Mouse (Mus musculus) C2C12 (cell line): ENCODE data around the gene Akap7.

Experiments
- CEBPB ChIP-seq: IDR thresholded peaks from one replicate; pipeline ENCODE4 v1.6.1; 2011; ENCODE audit warnings: low read depth, mild to moderate bottlenecking, control low read depth, moderate library complexity
- CTCF ChIP-seq: IDR thresholded peaks from one replicate; pipeline ENCODE4 v1.5.1; 2011; ENCODE audit not compliant: control insufficient read depth, insufficient read depth, insufficient read length
- MAX ChIP-seq: IDR thresholded peaks from one replicate; pipeline ENCODE4 v1.6.1; 2011; ENCODE audit warnings: mild to moderate bottlenecking, control low read depth
- MYOD1 ChIP-seq: IDR thresholded peaks from one replicate; pipeline ENCODE4 v1.6.1; 2011; ENCODE audit warnings: low read depth; ENCODE audit not compliant: control insufficient read depth, insufficient read length
- MYOG ChIP-seq: IDR thresholded peaks from one replicate; pipeline ENCODE4 v1.6.1; 2011; ENCODE audit not compliant: control insufficient read depth, insufficient read length; ENCODE audit errors: extremely low read depth
- USF1 ChIP-seq: IDR thresholded peaks from one replicate; pipeline ENCODE4 v1.6.1; 2011; ENCODE audit warnings: low read depth, mild to moderate bottlenecking, control low read depth, moderate library complexity

DNA sequence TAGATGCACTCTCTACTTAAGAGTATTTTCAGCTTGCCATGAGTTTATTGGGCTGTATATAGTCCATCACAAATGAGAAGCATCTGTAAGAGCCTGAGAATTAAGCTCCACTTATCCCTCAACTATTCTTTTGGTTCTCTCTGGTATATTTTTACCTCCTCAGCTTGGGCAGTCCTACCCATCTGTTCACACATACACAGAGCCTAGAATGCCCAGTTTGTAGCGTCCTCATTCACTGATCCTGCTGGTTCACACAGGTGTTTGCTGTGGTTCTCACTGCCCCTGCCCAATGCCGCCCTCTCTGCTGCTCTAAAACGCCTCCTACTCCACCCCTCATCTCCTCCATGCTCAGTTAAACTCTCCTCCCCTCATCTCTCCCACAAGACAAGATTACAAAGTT is 91.7 kb downstream of the Akap7 start:
- TF ChIP-seq MYOG (no peak), CEBPB (no peak), CTCF (no peak), MYOD1 (no peak), USF1 (no peak), MAX (no peak)
